Mouse (Mus musculus): ENCODE measurements around the gene D430042O09Rik. TPM values are rescaled to one million over a fixed set of nuclear protein-coding genes. Genes with fewer than 3 reads are reported as not detected.

The D430042O09Rik gene
- polyA plus RNA-seq, 1 experiment from 2014 or later = 6.6 TPM

DNA sequence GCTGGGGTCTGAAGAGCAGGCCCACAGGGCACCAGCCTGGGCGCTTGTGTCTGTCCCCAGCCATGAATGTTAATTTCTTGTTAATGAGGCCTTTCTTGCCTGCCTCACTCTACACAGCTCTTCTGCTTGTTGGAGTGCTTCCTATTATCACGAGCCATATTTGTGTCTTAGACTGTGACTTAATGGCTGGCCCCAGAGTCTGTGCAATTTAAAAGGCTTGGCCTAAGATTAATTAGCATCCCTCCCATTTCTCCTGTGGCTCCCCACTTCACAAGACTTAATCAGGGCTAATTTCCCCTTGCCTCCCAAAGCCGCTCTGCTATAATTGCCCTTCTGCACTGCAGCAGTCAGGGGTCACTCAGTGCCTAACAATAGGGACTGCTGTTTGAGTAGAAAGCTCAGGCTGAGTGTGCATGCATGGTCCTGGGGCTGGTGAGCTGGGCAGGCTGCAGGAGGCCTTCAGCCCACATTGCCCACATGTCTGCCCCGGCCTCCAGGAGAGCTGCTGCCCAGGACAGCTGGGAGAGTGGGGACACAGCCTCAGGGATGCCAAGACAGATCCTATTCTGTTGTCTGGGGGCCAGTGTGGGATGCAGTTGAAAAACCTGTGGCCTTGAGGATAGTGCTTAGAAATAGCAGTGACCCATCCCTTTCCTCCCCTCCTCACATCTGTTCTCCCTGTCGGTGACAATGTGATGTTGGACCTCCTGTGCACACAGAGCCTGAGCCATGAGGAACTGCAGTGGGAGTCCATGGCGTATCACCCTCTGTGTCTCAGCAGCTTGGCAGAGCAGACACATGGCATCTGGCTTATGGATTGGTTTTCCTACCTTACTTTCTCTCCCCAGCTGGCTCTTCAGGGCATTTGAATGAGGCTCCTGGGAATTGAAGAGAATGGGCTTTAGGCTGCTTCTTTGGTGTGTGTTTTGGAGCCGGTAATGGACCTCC is 55.5 kb downstream of the D430042O09Rik start:
- no peak overlapping the region for H3K27ac ChIP-seq (ENCODE audit: low read depth, low read length)
- H3K27me3 ChIP-seq (replicated peaks; ENCODE audit: control insufficient read depth, insufficient read depth, low read length) = no peaks in the 10 kb centered on the region
- DNase-seq (ENCODE audit: low spot score) = no peak
- ATAC-seq (replicated peaks; ENCODE audit: low FRiP score) = no peak
- no peaks in the 10 kb centered on the region for H3K9me3 ChIP-seq (ENCODE audit: control insufficient read depth, low read length)
- H3K9ac ChIP-seq (ENCODE audit: low read depth, low read length) = no peak overlapping the region
- H3K4me1 ChIP-seq (replicated peaks; ENCODE audit: control insufficient read depth, insufficient read depth, low read length) = no peaks in the 10 kb centered on the region
- no peaks in the 10 kb centered on the region for H3K36me3 ChIP-seq (ENCODE audit: control insufficient read depth, insufficient read depth, low read length)
- no peak overlapping the region for H3K4me2 ChIP-seq
- 79% methylated on average over 7 of the region's 7 CpGs for WGBS
- no peak overlapping the region for H3K4me3 ChIP-seq (ENCODE audit: low read depth, low read length)

DNA sequence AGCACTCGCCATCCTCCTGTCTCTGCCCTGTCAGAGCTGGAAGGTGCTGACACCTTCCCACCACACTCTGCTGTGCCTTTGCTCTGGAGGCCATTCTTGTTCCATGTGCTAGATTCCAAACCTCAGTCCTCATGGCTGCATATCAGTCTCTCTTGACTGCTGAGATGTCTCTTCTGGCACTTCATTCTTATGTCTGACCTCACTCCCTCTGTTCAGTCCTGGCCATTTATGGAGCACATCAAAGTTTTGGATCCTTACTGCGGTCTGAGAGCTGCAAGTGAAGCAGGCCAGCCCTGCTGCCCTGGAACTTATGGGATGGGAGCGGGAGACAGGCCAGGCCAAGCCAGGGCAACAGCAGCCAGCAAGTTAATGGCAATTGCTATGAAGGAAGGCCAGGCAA is 56.7 kb downstream of the D430042O09Rik start:
- no peak overlapping the region for H3K9ac ChIP-seq (ENCODE audit: low read depth, low read length)
- no peak overlapping the region for H3K4me3 ChIP-seq (ENCODE audit: low read depth, low read length)
- H3K4me2 ChIP-seq = no peak overlapping the region
- H3K27ac ChIP-seq (ENCODE audit: low read depth, low read length) = no peak overlapping the region
- H3K4me1 ChIP-seq (replicated peaks; ENCODE audit: control insufficient read depth, insufficient read depth, low read length) = no peaks in the 10 kb centered on the region
- DNase-seq (ENCODE audit: low spot score) = no peak
- H3K36me3 ChIP-seq (ENCODE audit: control insufficient read depth, insufficient read depth, low read length) = no peaks in the 10 kb centered on the region
- 80% methylated on average over 3 of the region's 3 CpGs for WGBS
- no peak for ATAC-seq (replicated peaks; ENCODE audit: low FRiP score)
- no peaks in the 10 kb centered on the region for H3K27me3 ChIP-seq (replicated peaks; ENCODE audit: control insufficient read depth, insufficient read depth, low read length)
- no peaks in the 10 kb centered on the region for H3K9me3 ChIP-seq (ENCODE audit: control insufficient read depth, low read length)

DNA sequence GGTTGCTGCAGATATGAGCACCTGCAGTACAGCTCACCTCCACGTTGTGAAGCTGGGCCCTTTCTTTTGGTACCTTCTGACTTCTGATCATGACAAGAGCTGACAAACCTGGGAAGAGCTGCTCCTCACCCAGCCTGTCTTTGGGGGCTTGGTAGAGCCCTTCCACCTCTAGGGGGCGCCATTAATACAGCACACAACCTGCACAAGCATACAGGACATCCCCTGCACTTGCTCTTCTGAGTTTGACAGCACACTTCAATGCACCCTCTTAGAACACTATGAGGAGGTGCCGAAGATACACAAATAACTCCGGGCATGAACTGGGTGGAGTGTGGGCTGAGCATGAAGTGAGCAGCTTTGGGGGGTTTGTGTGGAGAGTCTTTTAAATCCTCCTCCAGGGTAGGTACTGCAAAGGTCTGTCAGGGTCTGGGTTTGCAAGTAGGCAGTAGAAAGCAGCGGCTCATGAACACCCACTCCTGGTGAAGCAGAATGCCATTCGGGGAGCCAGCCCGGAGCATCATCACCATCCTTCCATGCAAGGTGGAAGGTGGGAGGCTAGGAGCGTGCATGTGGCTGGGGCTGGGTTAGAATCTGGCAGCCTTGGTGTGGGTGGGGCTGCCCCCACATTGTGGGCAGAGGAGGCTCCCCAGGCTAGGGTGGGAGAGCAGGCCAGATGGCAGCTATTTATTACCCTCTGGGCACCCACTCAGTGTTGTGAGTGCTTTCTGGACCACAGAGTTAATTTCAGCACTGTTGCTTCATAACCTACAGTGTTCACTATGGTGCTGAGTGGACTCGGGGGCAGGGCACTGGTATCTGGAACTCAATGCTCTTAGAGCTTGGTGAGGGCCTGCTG is 59.5 kb downstream of the D430042O09Rik start:
- DNase-seq (ENCODE audit: low spot score) (peak; percentile 39), ATAC-seq (replicated peaks; ENCODE audit: low FRiP score) (no peak)
- no peak overlapping the region for H3K27ac ChIP-seq (ENCODE audit: low read depth, low read length)
- no peaks in the 10 kb centered on the region for H3K9me3 ChIP-seq (ENCODE audit: control insufficient read depth, low read length)
- H3K9ac ChIP-seq (ENCODE audit: low read depth, low read length) = no peak overlapping the region
- H3K4me2 ChIP-seq = no peak overlapping the region
- H3K4me3 ChIP-seq (ENCODE audit: low read depth, low read length) = no peak overlapping the region
- no peaks in the 10 kb centered on the region for H3K4me1 ChIP-seq (replicated peaks; ENCODE audit: control insufficient read depth, insufficient read depth, low read length)
- no peaks in the 10 kb centered on the region for H3K27me3 ChIP-seq (replicated peaks; ENCODE audit: control insufficient read depth, insufficient read depth, low read length)
- WGBS = 68% methylated on average over 9 of the region's 9 CpGs
- H3K36me3 ChIP-seq (ENCODE audit: control insufficient read depth, insufficient read depth, low read length) = no peaks in the 10 kb centered on the region

DNA sequence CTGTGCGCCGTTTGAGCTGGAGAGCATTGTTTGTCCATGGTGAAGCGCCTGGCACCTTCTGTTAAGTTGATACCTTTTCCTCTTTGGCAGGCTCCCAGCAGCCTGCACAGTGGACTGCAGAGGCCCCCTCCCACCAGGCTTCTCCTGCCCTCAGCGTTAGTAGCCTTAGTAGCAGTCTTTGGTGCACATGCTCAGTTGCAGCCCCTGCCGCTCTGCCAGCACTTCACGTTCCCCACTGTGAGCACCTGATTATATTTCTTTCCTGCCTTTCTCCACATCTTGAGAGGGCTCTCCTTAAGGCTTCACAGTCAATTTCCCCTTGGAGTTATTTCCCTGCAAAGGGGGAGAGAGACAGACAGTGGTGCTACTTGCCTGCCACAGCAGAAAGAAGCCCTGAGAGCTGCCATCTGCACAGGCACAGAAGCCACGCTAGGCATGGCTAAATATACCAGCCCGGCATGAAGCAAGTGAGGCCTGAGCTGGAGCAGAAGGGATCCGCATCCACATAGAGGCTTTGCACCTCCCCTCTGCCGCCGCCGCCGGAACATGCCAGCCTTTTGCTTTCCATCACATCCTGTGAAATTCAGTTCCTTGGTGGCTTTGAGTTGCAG is 65.4 kb downstream of the D430042O09Rik start:
- no peak for ATAC-seq (replicated peaks; ENCODE audit: low FRiP score)
- no peak overlapping the region for H3K4me3 ChIP-seq (ENCODE audit: low read depth, low read length)
- DNase-seq (ENCODE audit: low spot score) = no peak
- H3K36me3 ChIP-seq (ENCODE audit: control insufficient read depth, insufficient read depth, low read length) = no peaks in the 10 kb centered on the region
- H3K27me3 ChIP-seq (replicated peaks; ENCODE audit: control insufficient read depth, insufficient read depth, low read length) = no peaks in the 10 kb centered on the region
- H3K27ac ChIP-seq (ENCODE audit: low read depth, low read length) = no peak overlapping the region
- no peaks in the 10 kb centered on the region for H3K4me1 ChIP-seq (replicated peaks; ENCODE audit: control insufficient read depth, insufficient read depth, low read length)
- H3K9me3 ChIP-seq (ENCODE audit: control insufficient read depth, low read length) = no peaks in the 10 kb centered on the region
- H3K4me2 ChIP-seq = no peak overlapping the region
- no peak overlapping the region for H3K9ac ChIP-seq (ENCODE audit: low read depth, low read length)
- whole genome bisulfite sequencing = 84% methylated on average over 13 of the region's 13 CpGs

DNA sequence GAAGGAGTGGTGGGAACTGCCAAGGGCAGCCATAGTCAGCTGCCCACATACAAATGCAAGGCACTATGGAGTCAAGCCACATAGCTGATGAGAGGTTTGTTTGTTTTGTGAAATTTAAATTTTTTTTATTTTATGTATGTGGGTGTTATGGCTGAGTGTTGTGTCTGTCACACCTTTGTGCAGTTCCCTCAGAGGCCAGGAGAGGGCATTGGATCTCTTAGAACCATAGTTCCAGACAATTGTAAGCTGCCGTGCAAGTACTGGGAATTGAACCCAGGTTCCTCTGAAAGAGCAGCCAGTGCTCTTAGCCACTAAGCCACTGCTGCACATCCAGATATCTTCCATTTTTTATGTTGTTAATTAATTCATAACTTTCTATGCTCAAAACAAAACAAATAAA is 75.5 kb downstream of the D430042O09Rik start:
- H3K27me3 ChIP-seq (replicated peaks; ENCODE audit: control insufficient read depth, insufficient read depth, low read length) = no peaks in the 10 kb centered on the region
- ATAC-seq (replicated peaks; ENCODE audit: low FRiP score) (no peak), DNase-seq (ENCODE audit: low spot score) (no peak)
- H3K27ac ChIP-seq (ENCODE audit: low read depth, low read length) = no peak overlapping the region
- H3K4me1 ChIP-seq (replicated peaks; ENCODE audit: control insufficient read depth, insufficient read depth, low read length) = no peaks in the 10 kb centered on the region
- no peak overlapping the region for H3K9ac ChIP-seq (ENCODE audit: low read depth, low read length)
- no peak overlapping the region for H3K4me3 ChIP-seq (ENCODE audit: low read depth, low read length)
- H3K4me2 ChIP-seq = no peak overlapping the region
- no peaks in the 10 kb centered on the region for H3K9me3 ChIP-seq (ENCODE audit: control insufficient read depth, low read length)
- no peaks in the 10 kb centered on the region for H3K36me3 ChIP-seq (ENCODE audit: control insufficient read depth, insufficient read depth, low read length)
- WGBS = 66% methylated on average over 1 of the region's 1 CpGs

DNA sequence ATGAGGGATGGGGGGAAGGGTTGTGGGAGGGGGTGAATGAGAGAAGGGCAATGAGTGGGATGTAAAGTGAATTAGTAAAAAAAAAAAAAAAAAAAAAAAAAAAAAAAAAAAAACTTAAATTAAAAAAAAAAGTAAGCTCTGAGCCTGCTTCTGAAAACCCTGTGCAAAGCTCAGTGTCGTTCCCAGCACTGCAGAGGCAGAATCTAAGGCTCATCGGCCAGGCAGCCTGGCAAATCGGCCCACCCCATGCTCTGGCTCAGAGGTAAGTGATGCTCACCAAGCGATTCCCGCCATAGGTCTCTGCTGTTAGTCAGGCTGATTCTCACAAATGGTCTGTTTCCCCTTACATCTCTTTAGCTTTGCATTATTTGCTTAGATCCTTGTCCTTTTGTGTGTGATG is 78.4 kb downstream of the D430042O09Rik start:
- H3K4me2 ChIP-seq = no peak overlapping the region
- H3K4me1 ChIP-seq (replicated peaks; ENCODE audit: control insufficient read depth, insufficient read depth, low read length) = no peaks in the 10 kb centered on the region
- no peak overlapping the region for H3K27ac ChIP-seq (ENCODE audit: low read depth, low read length)
- ATAC-seq (replicated peaks; ENCODE audit: low FRiP score) (no peak), DNase-seq (ENCODE audit: low spot score) (no peak)
- H3K27me3 ChIP-seq (replicated peaks; ENCODE audit: control insufficient read depth, insufficient read depth, low read length) = no peaks in the 10 kb centered on the region
- H3K9me3 ChIP-seq (ENCODE audit: control insufficient read depth, low read length) = no peaks in the 10 kb centered on the region
- no peak overlapping the region for H3K9ac ChIP-seq (ENCODE audit: low read depth, low read length)
- H3K36me3 ChIP-seq (ENCODE audit: control insufficient read depth, insufficient read depth, low read length) = no peaks in the 10 kb centered on the region
- WGBS = 80% methylated on average over 5 of the region's 5 CpGs
- no peak overlapping the region for H3K4me3 ChIP-seq (ENCODE audit: low read depth, low read length)

DNA sequence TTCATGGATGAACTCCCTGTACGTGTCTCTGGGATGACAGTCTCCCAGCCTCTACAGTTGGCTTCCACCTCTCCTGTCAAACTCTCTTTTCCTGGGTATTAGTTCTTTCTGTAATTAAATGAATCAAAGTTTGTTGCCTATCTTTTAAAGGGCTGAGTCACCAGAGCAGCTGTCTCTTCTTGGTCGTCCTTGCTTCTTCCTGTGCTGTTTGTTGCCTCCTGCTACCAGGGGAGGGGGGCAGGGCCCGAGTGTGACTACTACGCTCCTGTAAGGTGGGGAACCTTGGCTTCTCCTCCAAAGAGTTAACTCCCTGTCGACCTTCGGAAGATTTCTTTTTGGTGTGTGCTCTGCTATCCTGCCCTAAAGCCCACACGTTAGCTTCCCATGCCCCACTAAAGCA is 79.4 kb downstream of the D430042O09Rik start:
- ATAC-seq (replicated peaks; ENCODE audit: low FRiP score) (no peak), DNase-seq (ENCODE audit: low spot score) (no peak)
- Histone ChIP-seq H3K9ac (ENCODE audit: low read depth, low read length) (no peak overlapping the region), H3K27me3 (replicated peaks; ENCODE audit: control insufficient read depth, insufficient read depth, low read length) (no peaks in the 10 kb centered on the region), H3K4me1 (replicated peaks; ENCODE audit: control insufficient read depth, insufficient read depth, low read length) (no peaks in the 10 kb centered on the region), H3K4me2 (no peak overlapping the region), H3K27ac (ENCODE audit: low read depth, low read length) (no peak overlapping the region), H3K9me3 (ENCODE audit: control insufficient read depth, low read length) (no peaks in the 10 kb centered on the region), H3K4me3 (ENCODE audit: low read depth, low read length) (no peak overlapping the region), H3K36me3 (ENCODE audit: control insufficient read depth, insufficient read depth, low read length) (no peaks in the 10 kb centered on the region)
- 58% methylated on average over 7 of the region's 7 CpGs for WGBS

DNA sequence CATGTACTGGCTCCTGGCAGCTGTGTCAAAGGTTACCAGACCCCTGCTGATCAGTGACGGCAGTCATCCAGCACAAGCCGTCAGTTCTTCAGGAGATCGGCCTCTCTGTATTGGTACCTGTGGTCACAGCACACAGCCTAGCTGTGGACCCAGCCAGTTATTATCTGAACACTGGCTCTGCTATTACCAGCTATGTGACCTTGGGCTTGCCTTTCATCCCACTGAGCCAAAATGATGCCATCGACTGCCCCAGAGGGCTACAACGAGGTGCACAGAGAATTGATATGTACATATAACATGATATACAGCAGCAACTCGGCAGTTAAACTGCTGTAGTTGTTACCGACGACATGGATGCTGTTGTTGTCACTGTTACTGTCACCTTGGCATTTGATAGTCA is 82.4 kb downstream of the D430042O09Rik start:
- no peaks in the 10 kb centered on the region for H3K9me3 ChIP-seq (ENCODE audit: control insufficient read depth, low read length)
- H3K27ac ChIP-seq (ENCODE audit: low read depth, low read length) = no peak overlapping the region
- H3K36me3 ChIP-seq (ENCODE audit: control insufficient read depth, insufficient read depth, low read length) = no peaks in the 10 kb centered on the region
- H3K4me3 ChIP-seq (ENCODE audit: low read depth, low read length) = no peak overlapping the region
- no peak overlapping the region for H3K4me2 ChIP-seq
- ATAC-seq (replicated peaks; ENCODE audit: low FRiP score) (no peak), DNase-seq (ENCODE audit: low spot score) (no peak)
- no peak overlapping the region for H3K9ac ChIP-seq (ENCODE audit: low read depth, low read length)
- H3K4me1 ChIP-seq (replicated peaks; ENCODE audit: control insufficient read depth, insufficient read depth, low read length) = no peaks in the 10 kb centered on the region
- H3K27me3 ChIP-seq (replicated peaks; ENCODE audit: control insufficient read depth, insufficient read depth, low read length) = no peaks in the 10 kb centered on the region
- 84% methylated on average over 8 of the region's 8 CpGs for WGBS
